Mouse (Mus musculus): Measurements from ENCODE around the gene Fbxl17.

DNA sequence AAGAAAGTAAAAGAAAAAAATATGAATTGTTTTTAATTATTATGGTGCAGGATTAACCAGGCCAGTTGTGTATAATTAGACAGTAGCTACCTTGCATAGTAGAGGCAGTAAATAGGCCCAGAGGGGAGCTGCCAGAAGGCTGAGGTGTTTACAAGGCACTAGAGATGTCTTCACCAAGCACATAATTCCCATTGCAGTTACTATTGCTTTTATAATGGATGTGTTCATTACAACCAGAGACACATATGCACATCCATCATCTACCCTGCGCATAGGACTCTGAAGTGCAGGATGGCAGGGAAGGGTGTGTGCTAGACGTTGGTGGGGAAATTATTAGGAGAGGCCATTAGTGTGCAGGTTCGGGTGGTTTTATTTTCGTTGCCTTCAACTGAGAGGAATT lies 491.0 kb downstream of the Fbxl17 start:
- TF ChIP-seq USF1 (IDR thresholded peaks at IDR 0.05; ENCODE audit: low read depth) (no peak), POLR2A (IDR thresholded peaks at IDR 0.05; ENCODE audit: insufficient read length, low read depth) (no peak), CEBPB (IDR thresholded peaks at IDR 0.05; ENCODE audit: insufficient read depth, poor library complexity, severe bottlenecking) (no peak), E2F4 (IDR thresholded peaks at IDR 0.05; ENCODE audit: insufficient read depth) (no peak), MAX (IDR thresholded peaks at IDR 0.05; ENCODE audit: low read depth) (no peak), REST (IDR thresholded peaks at IDR 0.05; ENCODE audit: insufficient read depth, insufficient read length) (no peak), POLR2AphosphoS2 (IDR thresholded peaks at IDR 0.05; ENCODE audit: insufficient read length, low read depth) (no peak), MYOD1 (IDR thresholded peaks at IDR 0.05; ENCODE audit: control insufficient read depth in 1 of 3, insufficient read length in 2 of 3, low read depth in 2 of 3) (no peak), MYOG (IDR thresholded peaks at IDR 0.05; ENCODE audit: control insufficient read depth in 1 of 3, insufficient read depth in 1 of 3, insufficient read length in 2 of 3, low read depth in 2 of 3) (no peak), TCF3 (IDR thresholded peaks at IDR 0.05; ENCODE audit: insufficient read length, low read depth) (no peak), TCF12 (IDR thresholded peaks at IDR 0.05; ENCODE audit: insufficient read depth, poor library complexity, severe bottlenecking) (no peak), SRF (IDR thresholded peaks at IDR 0.05; ENCODE audit: control insufficient read depth, insufficient read length, low read depth) (no peak)

Measured in myocyte (in vitro differentiated cells).